18 mouse cellular contexts compared by ENCODE assay signal in genomic region chr10:3851461-3851860, GRCm38 (mm10).
DNase-seq lines count a peak whose midpoint lies in the region; ATAC-seq and TF ChIP-seq lines count a peak whose summit lies in the region.
"Had no signal": no experiment of that assay in that cellular context is flagged by ENCODE, and none has a peak within 500 bp of the region (broad histone marks: within the 10 kb centered on the region; RNA-seq: fewer than 3 reads in every experiment).

No protein-coding gene starts in this region.

- no peaks in the 10 kb centered on the region for H3K36me3 ChIP-seq in intestine, embryonic 15.5 days
- H3K36me3 ChIP-seq in intestine, postnatal 0 days (ENCODE audit: control insufficient read depth, insufficient read depth): no peaks in the 10 kb centered on the region
- no peaks in the 10 kb centered on the region for H3K36me3 ChIP-seq in midbrain, embryonic 11.5 days (ENCODE audit: control insufficient read depth, insufficient read depth, low read length)
- no peaks in the 10 kb centered on the region for H3K36me3 ChIP-seq in midbrain, embryonic 16.5 days (ENCODE audit: control insufficient read depth, insufficient read depth, low read length)
- H3K36me3 ChIP-seq in limb, embryonic 14.5 days (ENCODE audit: control insufficient read depth, insufficient read depth, low read length): peaks cover 3% of the 10 kb centered on the region; the same call in 1 of the 2 replicates
- H3K36me3 ChIP-seq: midbrain, embryonic 15.5 days had no signal

- WGBS in intestine, embryonic 15.5 days: 14% methylated on average over 2 of the region's 2 CpGs
- WGBS in intestine, postnatal 0 days: 33% methylated on average over 2 of the region's 2 CpGs
- WGBS in midbrain, embryonic 11.5 days: 6% methylated on average over 2 of the region's 2 CpGs
- 5% methylated on average over 2 of the region's 2 CpGs for WGBS in midbrain, embryonic 16.5 days
- WGBS in limb, embryonic 14.5 days: 14% methylated on average over 2 of the region's 2 CpGs

- no peak for TF ChIP-seq CTCF in intestine, postnatal 0 days (IDR thresholded peaks at IDR 0.05; ENCODE audit: low read depth)

- H3K9ac ChIP-seq in intestine, embryonic 15.5 days: no peak overlapping the region
- H3K9ac ChIP-seq in intestine, postnatal 0 days (ENCODE audit: low read depth, low read length): no peak overlapping the region
- no peak overlapping the region for H3K9ac ChIP-seq in midbrain, embryonic 11.5 days (ENCODE audit: low read length)
- no peak overlapping the region for H3K9ac ChIP-seq in midbrain, embryonic 16.5 days (ENCODE audit: low read depth, low read length)
- H3K9ac ChIP-seq in limb, embryonic 14.5 days (ENCODE audit: low read depth, low read length, severe bottlenecking): no peak overlapping the region
- H3K9ac ChIP-seq: forebrain, postnatal 0 days; liver, postnatal 0 days; midbrain, embryonic 15.5 days had no signal

- no peak overlapping the region for H3K4me3 ChIP-seq in intestine, embryonic 15.5 days (replicated peaks)
- H3K4me3 ChIP-seq in intestine, postnatal 0 days (ENCODE audit: low read depth, low read length): no peak overlapping the region
- no peak overlapping the region for H3K4me3 ChIP-seq in midbrain, embryonic 11.5 days (ENCODE audit: low read depth, low read length)
- H3K4me3 ChIP-seq in midbrain, embryonic 16.5 days (ENCODE audit: low read depth, low read length): no peak overlapping the region
- H3K4me3 ChIP-seq in limb, embryonic 14.5 days (replicated peaks; ENCODE audit: low read length): no peak overlapping the region
- H3K4me3 ChIP-seq: erythroblast, embryonic 14.5 days; gastrocnemius, adult 2 months; midbrain, embryonic 15.5 days had no signal

- no peak overlapping the region for H3K27ac ChIP-seq in intestine, embryonic 15.5 days
- no peak overlapping the region for H3K27ac ChIP-seq in intestine, postnatal 0 days (ENCODE audit: low read depth, low read length)
- H3K27ac ChIP-seq in midbrain, embryonic 11.5 days (ENCODE audit: low read depth, low read length): 0 out of 2 replicates have a peak overlapping the region, but pooled peaks have one; percentile 20
- H3K27ac ChIP-seq in midbrain, embryonic 16.5 days (ENCODE audit: low read length): no peak overlapping the region
- 0 out of 2 replicates have a peak overlapping the region, but pooled peaks have one; percentile 19 for H3K27ac ChIP-seq in limb, embryonic 14.5 days (replicated peaks; ENCODE audit: low read depth, low read length)
- H3K27ac ChIP-seq: gastrocnemius, adult 2 months; kidney, postnatal 0 days; macrophage; midbrain, embryonic 15.5 days had no signal

- TF ChIP-seq POLR2A in limb, embryonic 14.5 days (IDR thresholded peaks at IDR 0.05; ENCODE audit: borderline replicate concordance, extremely low read depth, insufficient read depth, insufficient read length): no peak

- ATAC-seq in intestine, embryonic 15.5 days: peak; percentile 47; the same call in 1 of the 2 replicates
- no peak for ATAC-seq in intestine, postnatal 0 days
- ATAC-seq in midbrain, embryonic 11.5 days (ENCODE audit: low FRiP score): no peak
- no peak for ATAC-seq in midbrain, embryonic 16.5 days
- ATAC-seq in limb, embryonic 14.5 days (ENCODE audit: low FRiP score, low read depth): no peak
- ATAC-seq: CD4-positive, CD25-positive, alpha-beta regulatory T cell, adult 4 months; forebrain, postnatal 0 days; liver, postnatal 0 days; midbrain, embryonic 15.5 days had no signal

- H3K9me3 ChIP-seq in intestine, embryonic 15.5 days: no peaks in the 10 kb centered on the region
- H3K9me3 ChIP-seq in intestine, postnatal 0 days (ENCODE audit: control insufficient read depth): no peaks in the 10 kb centered on the region
- H3K9me3 ChIP-seq in midbrain, embryonic 11.5 days (ENCODE audit: control insufficient read depth, low read length): no peaks in the 10 kb centered on the region
- H3K9me3 ChIP-seq in midbrain, embryonic 16.5 days (replicated peaks; ENCODE audit: control insufficient read depth, low read length, poor library complexity, severe bottlenecking): no peaks in the 10 kb centered on the region
- H3K9me3 ChIP-seq in limb, embryonic 14.5 days (ENCODE audit: control insufficient read depth, low read length): no peaks in the 10 kb centered on the region
- H3K9me3 ChIP-seq: midbrain, embryonic 15.5 days had no signal

- no peak for DNase-seq in midbrain, embryonic 11.5 days (ENCODE audit: low spot score, missing footprints)
- peak; percentile 24 for DNase-seq in limb, embryonic 14.5 days (ENCODE audit: low spot score)
- no peak for DNase-seq in layer of hippocampus, adult 18-20 months (ENCODE audit: low spot score in 2 of 2)
- DNase-seq in urinary bladder, postnatal 4 days (ENCODE audit: low spot score in 2 of 2): no peak
- DNase-seq: cerebellum, adult 9-10 months; forebrain, postnatal 0 days; gastrocnemius, adult 2 months; liver; liver, postnatal 0 days; thymus, adult 2 months had no signal

- H3K27me3 ChIP-seq in intestine, embryonic 15.5 days (replicated peaks): no peaks in the 10 kb centered on the region
- no peaks in the 10 kb centered on the region for H3K27me3 ChIP-seq in intestine, postnatal 0 days (replicated peaks; ENCODE audit: control insufficient read depth, insufficient read depth, low read length)
- no peaks in the 10 kb centered on the region for H3K27me3 ChIP-seq in midbrain, embryonic 11.5 days (ENCODE audit: control insufficient read depth, insufficient read depth, low read length)
- H3K27me3 ChIP-seq in midbrain, embryonic 16.5 days (ENCODE audit: control insufficient read depth, insufficient read depth, low read depth, low read length): no peaks in the 10 kb centered on the region
- H3K27me3 ChIP-seq in limb, embryonic 14.5 days (ENCODE audit: control insufficient read depth, insufficient read depth, low read length): no peaks in the 10 kb centered on the region
- H3K27me3 ChIP-seq: midbrain, embryonic 15.5 days had no signal

- no peak overlapping the region for H3K4me2 ChIP-seq in intestine, embryonic 15.5 days (replicated peaks)
- H3K4me2 ChIP-seq in intestine, postnatal 0 days (replicated peaks; ENCODE audit: low read depth): no peak overlapping the region
- no peak overlapping the region for H3K4me2 ChIP-seq in midbrain, embryonic 11.5 days
- H3K4me2 ChIP-seq in midbrain, embryonic 16.5 days (ENCODE audit: low read length): no peak overlapping the region
- no peak overlapping the region for H3K4me2 ChIP-seq in limb, embryonic 14.5 days (replicated peaks; ENCODE audit: low read depth, low read length, severe bottlenecking)
- H3K4me2 ChIP-seq: midbrain, embryonic 15.5 days had no signal

- 0 out of 2 replicates have a peak, but pooled peaks cover 7% of the 10 kb centered on the region for H3K4me1 ChIP-seq in intestine, embryonic 15.5 days (replicated peaks)
- H3K4me1 ChIP-seq in intestine, postnatal 0 days (replicated peaks; ENCODE audit: control insufficient read depth, insufficient read depth, low read length): 0 out of 2 replicates have a peak, but pooled peaks cover 2% of the 10 kb centered on the region
- H3K4me1 ChIP-seq in midbrain, embryonic 11.5 days (ENCODE audit: control insufficient read depth, insufficient read depth, low read length): peaks cover 8% of the 10 kb centered on the region
- no peaks in the 10 kb centered on the region for H3K4me1 ChIP-seq in midbrain, embryonic 16.5 days (ENCODE audit: control insufficient read depth, insufficient read depth, low read length)
- H3K4me1 ChIP-seq in limb, embryonic 14.5 days (ENCODE audit: control insufficient read depth, insufficient read depth, low read length): peaks cover 10% of the 10 kb centered on the region; the same call in 1 of the 2 replicates
- H3K4me1 ChIP-seq: midbrain, embryonic 15.5 days had no signal

Comparison
In these comparisons a context has a peak if more than half of its experiments do, and no peak if none do; other contexts are left out.
1. H3K27ac ChIP-seq: peak in midbrain, embryonic 11.5 days (single experiment) and limb, embryonic 14.5 days (single experiment); none in intestine, embryonic 15.5 days (single experiment), intestine, postnatal 0 days (single experiment) and midbrain, embryonic 16.5 days (single experiment).